Mouse (Mus musculus): ENCODE results near the gene Rps25. TPM values are rescaled to one million over a fixed set of nuclear protein-coding genes. Genes with fewer than 3 reads are reported as not detected.
"Not testable (repeated sequence)": the region's sequence is repeated elsewhere in the genome, so short reads cannot be mapped to it uniquely, and the experiment has no call there.

Gene Rps25
- 3,273 and 3,407 TPM in 2 replicates for total RNA-seq (2015)
- total RNA-seq (2017) = 2,047 and 2,155 TPM in 2 replicates

GRCm38 (mm10) chr9:44406906-44407751 is at the start of gene Rps25, which contains the start of gene Trappc4:
TSS of gene Rps25 (plus strand) at chr9:44407139.
TSS of gene Trappc4 (minus strand) at chr9:44407600.
- ATAC-seq (replicated peaks; ENCODE audit: poor library complexity) = peak; percentile 85

GRCm38 (mm10) chr9:44357207-44357606 is 49.7 kb upstream of the Rps25 start:
- ATAC-seq (replicated peaks; ENCODE audit: poor library complexity) = peak; percentile 70

GRCm38 (mm10) chr9:44361190-44361917 is 45.6 kb upstream of the Rps25 start, which contains the start of gene Vps11:
TSS of gene Vps11 (minus strand) at chr9:44361670.
- peak; percentile 94 for ATAC-seq (replicated peaks; ENCODE audit: poor library complexity)

GRCm38 (mm10) chr9:44361931-44362330 is 45.0 kb upstream of the Rps25 start:
- not testable (repeated sequence) for ATAC-seq (replicated peaks; ENCODE audit: poor library complexity)

- peak; percentile 63 for ATAC-seq (replicated peaks; ENCODE audit: poor library complexity)
Measured at GRCm38 (mm10) chr9:44364480-44364879, 42.5 kb upstream of the Rps25 start.

- ATAC-seq (replicated peaks; ENCODE audit: poor library complexity) = no peak
Measured at GRCm38 (mm10) chr9:44373386-44373785, 33.6 kb upstream of the Rps25 start.

- ATAC-seq (replicated peaks; ENCODE audit: poor library complexity) = no peak
Measured at GRCm38 (mm10) chr9:44376141-44376540, 30.8 kb upstream of the Rps25 start.

- ATAC-seq (replicated peaks; ENCODE audit: poor library complexity) = not testable (repeated sequence)
Measured at GRCm38 (mm10) chr9:44377335-44377734, 29.6 kb upstream of the Rps25 start.

- no peak for ATAC-seq (replicated peaks; ENCODE audit: poor library complexity)
Measured at GRCm38 (mm10) chr9:44378153-44378730, 28.7 kb upstream of the Rps25 start.

- ATAC-seq (replicated peaks; ENCODE audit: poor library complexity) = peak; percentile 95
Measured at GRCm38 (mm10) chr9:44379054-44379834, 27.7 kb upstream of the Rps25 start, which contains the start of gene Hyou1. TSS of gene Hyou1 (plus strand) at chr9:44379490.

- ATAC-seq (replicated peaks; ENCODE audit: poor library complexity) = no peak
Measured at GRCm38 (mm10) chr9:44379862-44380261, 27.1 kb upstream of the Rps25 start.

- ATAC-seq (replicated peaks; ENCODE audit: poor library complexity) = no peak
Measured at GRCm38 (mm10) chr9:44384596-44384995, 22.3 kb upstream of the Rps25 start.

GRCm38 (mm10) chr9:44387221-44387620 is 19.7 kb upstream of the Rps25 start:
- ATAC-seq (replicated peaks; ENCODE audit: poor library complexity) = no peak

- peak; percentile 88 for ATAC-seq (replicated peaks; ENCODE audit: poor library complexity)
Measured at GRCm38 (mm10) chr9:44389273-44389672, 17.7 kb upstream of the Rps25 start.

- ATAC-seq (replicated peaks; ENCODE audit: poor library complexity) = peak; percentile 76
Measured at GRCm38 (mm10) chr9:44391466-44391865, 15.5 kb upstream of the Rps25 start.

GRCm38 (mm10) chr9:44396684-44397411 is 10.1 kb upstream of the Rps25 start, which contains the start of gene Slc37a4:
TSS of gene Slc37a4 (plus strand) at chr9:44396852.
- ATAC-seq (replicated peaks; ENCODE audit: poor library complexity) = peak; percentile 98

- ATAC-seq (replicated peaks; ENCODE audit: poor library complexity) = no peak
Measured at GRCm38 (mm10) chr9:44398087-44398486, 8.9 kb upstream of the Rps25 start.

GRCm38 (mm10) chr9:44398551-44398950 is 8.4 kb upstream of the Rps25 start:
- ATAC-seq (replicated peaks; ENCODE audit: poor library complexity) = no peak

- no peak for ATAC-seq (replicated peaks; ENCODE audit: poor library complexity)
Measured at GRCm38 (mm10) chr9:44399114-44399794, 7.7 kb upstream of the Rps25 start.
